Mouse (Mus musculus) gastrocnemius, postnatal 10 days (tissue): ENCODE results near the gene Rwdd2b. TPM values are rescaled to one million over a fixed set of nuclear protein-coding genes. Genes with fewer than 3 reads are reported as not detected.

ENCODE experiments used
- DNase-seq: peaks from one replicate; pipeline ENCODE4 v3.0.0; 2021; ENCODE audit warnings: mixed read lengths
- total RNA-seq, 2 experiments: library from RNA; stranded (reverse); gene quantifications; 2 replicates each; pipeline ENCODE4 v1.2.3; 2021

Gene Rwdd2b
- total RNA-seq, 2 experiments from 2014 or later = 4.1 to 5.1 TPM

- DNase-seq = no peak
Measured at GRCm38 (mm10) chr16:87420662-87421061, 19.7 kb downstream of the Rwdd2b start.

- no peak for DNase-seq
Measured at GRCm38 (mm10) chr16:87405001-87405400, 35.4 kb downstream of the Rwdd2b start.

GRCm38 (mm10) chr16:87393813-87394548 is 46.4 kb downstream of the Rwdd2b start:
- DNase-seq = peak; percentile 48

GRCm38 (mm10) chr16:87387444-87387977 is 52.9 kb downstream of the Rwdd2b start:
- DNase-seq = no peak

GRCm38 (mm10) chr16:87384366-87384765 is 56.0 kb downstream of the Rwdd2b start:
- DNase-seq = no peak

Other genes starting within 250 kb of the Rwdd2b start
- 10 to 100 TPM; 11.5 to 11.8 TPM for gene N6amt1, start 86.4 kb downstream of the Rwdd2b start, total RNA-seq
- 10 to 100 TPM; 24.1 to 25.0 TPM for gene Ltn1, start 8.0 kb downstream of the Rwdd2b start, total RNA-seq
- 10 to 100 TPM; 28.5 to 33.7 TPM for gene Usp16, start 14.1 kb upstream of the Rwdd2b start, total RNA-seq
- gene Cct8, start 55.3 kb upstream of the Rwdd2b start, total RNA-seq = 100 to 1,000 TPM; 163 to 164 TPM
- 10 to 100 TPM; 40.8 to 51.4 TPM for gene Map3k7cl, start 112.8 kb upstream of the Rwdd2b start, total RNA-seq